Mouse (Mus musculus): ENCODE data around the gene Cplx1. TPM values are rescaled to one million over a fixed set of nuclear protein-coding genes. Genes with fewer than 3 reads are reported as not detected.

The Cplx1 gene
- polyA plus RNA-seq, 1 experiment from 2014 or later: 2.0 TPM

GRCm38 (mm10) chr5:108547636-108548035 is 2.2 kb downstream of the Cplx1 start:
- Histone ChIP-seq H3K4me3 (ENCODE audit: low read depth, low read length) (no peak overlapping the region), H3K4me2 (replicated peaks; ENCODE audit: low read depth) (no peak overlapping the region), H3K9me3 (ENCODE audit: control insufficient read depth) (no peaks in the 10 kb centered on the region), H3K36me3 (ENCODE audit: control insufficient read depth, insufficient read depth) (no peaks in the 10 kb centered on the region), H3K4me1 (replicated peaks; ENCODE audit: control insufficient read depth, insufficient read depth, low read length) (no peaks in the 10 kb centered on the region), H3K27me3 (replicated peaks; ENCODE audit: control insufficient read depth, insufficient read depth, low read length) (peaks cover 20% of the 10 kb centered on the region), H3K9ac (ENCODE audit: low read depth, low read length) (no peak overlapping the region), H3K27ac (ENCODE audit: low read depth, low read length) (no peak overlapping the region)
- WGBS: 92% methylated on average over 5 of the region's 5 CpGs
- TF ChIP-seq CTCF (IDR thresholded peaks at IDR 0.05; ENCODE audit: low read depth): no peak
- ATAC-seq: no peak

- no peak for ATAC-seq
Measured at GRCm38 (mm10) chr5:108543516-108544291, 6.1 kb downstream of the Cplx1 start.

DNA sequence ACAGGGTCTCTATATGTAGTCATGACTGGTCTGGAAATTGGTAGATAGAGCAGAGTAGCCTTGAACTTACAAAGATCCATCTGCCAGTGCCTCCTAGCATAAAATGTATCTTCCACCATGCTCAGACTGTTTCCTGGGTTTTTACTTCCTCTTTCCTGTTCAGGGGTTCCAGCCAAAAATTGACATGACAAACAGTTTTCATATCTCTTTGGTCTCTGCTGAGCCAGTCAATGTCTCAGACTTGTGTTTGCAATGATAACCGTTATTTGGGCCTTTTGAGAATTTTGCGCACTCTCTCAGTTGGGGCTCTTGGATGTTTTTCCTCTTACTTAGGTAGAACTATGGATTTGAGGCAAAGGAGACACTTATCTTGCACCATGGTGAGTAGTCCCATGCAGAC is 15.6 kb downstream of the Cplx1 start:
- Histone ChIP-seq H3K27me3 (replicated peaks; ENCODE audit: control insufficient read depth, insufficient read depth, low read length) (no peaks in the 10 kb centered on the region), H3K9me3 (ENCODE audit: control insufficient read depth) (peaks cover 8% of the 10 kb centered on the region; the same call in 1 of the 2 replicates), H3K4me3 (ENCODE audit: low read depth, low read length) (no peak overlapping the region), H3K27ac (ENCODE audit: low read depth, low read length) (no peak overlapping the region), H3K4me1 (replicated peaks; ENCODE audit: control insufficient read depth, insufficient read depth, low read length) (no peaks in the 10 kb centered on the region), H3K36me3 (ENCODE audit: control insufficient read depth, insufficient read depth) (no peaks in the 10 kb centered on the region), H3K9ac (ENCODE audit: low read depth, low read length) (no peak overlapping the region), H3K4me2 (replicated peaks; ENCODE audit: low read depth) (no peak overlapping the region)
- WGBS: 89% methylated on average over 2 of the region's 2 CpGs
- TF ChIP-seq CTCF (IDR thresholded peaks at IDR 0.05; ENCODE audit: low read depth): no peak
- ATAC-seq: no peak

More at GRCm38 (mm10) chr5:108543516-108544291, 6.1 kb downstream of the Cplx1 start:
- H3K27me3 ChIP-seq (replicated peaks; ENCODE audit: control insufficient read depth, insufficient read depth, low read length): peaks cover under 1% of the 10 kb centered on the region
- no peak overlapping the region for H3K9ac ChIP-seq (ENCODE audit: low read depth, low read length)
- H3K27ac ChIP-seq (ENCODE audit: low read depth, low read length): no peak overlapping the region
- TF ChIP-seq CTCF (IDR thresholded peaks at IDR 0.05; ENCODE audit: low read depth): no peak
- no peaks in the 10 kb centered on the region for H3K36me3 ChIP-seq (ENCODE audit: control insufficient read depth, insufficient read depth)
- H3K9me3 ChIP-seq (ENCODE audit: control insufficient read depth): no peaks in the 10 kb centered on the region
- H3K4me1 ChIP-seq (replicated peaks; ENCODE audit: control insufficient read depth, insufficient read depth, low read length): no peaks in the 10 kb centered on the region
- no peak overlapping the region for H3K4me2 ChIP-seq (replicated peaks; ENCODE audit: low read depth)
- 65% methylated on average over 7 of the region's 7 CpGs for WGBS
- H3K4me3 ChIP-seq (ENCODE audit: low read depth, low read length): no peak overlapping the region

- Histone ChIP-seq H3K27me3 (replicated peaks; ENCODE audit: control insufficient read depth, insufficient read depth, low read length) (no peaks in the 10 kb centered on the region), H3K27ac (ENCODE audit: low read depth, low read length) (no peak overlapping the region), H3K36me3 (ENCODE audit: control insufficient read depth, insufficient read depth) (no peaks in the 10 kb centered on the region), H3K4me3 (ENCODE audit: low read depth, low read length) (no peak overlapping the region), H3K9ac (ENCODE audit: low read depth, low read length) (no peak overlapping the region), H3K4me1 (replicated peaks; ENCODE audit: control insufficient read depth, insufficient read depth, low read length) (no peaks in the 10 kb centered on the region), H3K4me2 (replicated peaks; ENCODE audit: low read depth) (no peak overlapping the region), H3K9me3 (ENCODE audit: control insufficient read depth) (no peaks in the 10 kb centered on the region)
- no peak for ATAC-seq
- no peak for TF ChIP-seq CTCF (IDR thresholded peaks at IDR 0.05; ENCODE audit: low read depth)
- 83% methylated on average over 3 of the region's 3 CpGs for WGBS
Measured at GRCm38 (mm10) chr5:108522597-108522996, 27.2 kb downstream of the Cplx1 start.

DNA sequence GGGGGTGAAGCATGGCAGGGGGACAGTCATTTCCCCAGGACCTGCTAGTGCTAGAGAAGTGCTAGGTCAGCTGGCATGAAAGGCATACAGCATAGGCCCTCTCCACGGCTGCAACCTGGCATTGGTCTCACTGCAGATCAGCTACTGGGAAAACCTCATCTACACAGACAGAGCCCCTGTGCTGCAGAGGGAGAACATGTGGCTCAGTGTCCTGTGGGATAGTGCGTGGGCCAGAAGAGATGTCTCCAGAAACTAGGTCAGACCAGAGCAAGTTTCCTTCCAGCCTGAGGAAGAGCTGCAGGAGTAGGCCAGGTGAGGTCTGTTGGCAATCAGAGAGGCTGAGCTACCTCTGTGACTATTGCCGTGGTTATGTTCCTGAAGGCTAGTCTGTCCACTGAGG is 27.9 kb downstream of the Cplx1 start:
- Histone ChIP-seq H3K4me1 (replicated peaks; ENCODE audit: control insufficient read depth, insufficient read depth, low read length) (no peaks in the 10 kb centered on the region), H3K9ac (ENCODE audit: low read depth, low read length) (no peak overlapping the region), H3K27me3 (replicated peaks; ENCODE audit: control insufficient read depth, insufficient read depth, low read length) (no peaks in the 10 kb centered on the region), H3K4me3 (ENCODE audit: low read depth, low read length) (no peak overlapping the region), H3K27ac (ENCODE audit: low read depth, low read length) (no peak overlapping the region), H3K36me3 (ENCODE audit: control insufficient read depth, insufficient read depth) (no peaks in the 10 kb centered on the region), H3K9me3 (ENCODE audit: control insufficient read depth) (no peaks in the 10 kb centered on the region), H3K4me2 (replicated peaks; ENCODE audit: low read depth) (no peak overlapping the region)
- 75% methylated on average over 3 of the region's 3 CpGs for WGBS
- no peak for ATAC-seq
- no peak for TF ChIP-seq CTCF (IDR thresholded peaks at IDR 0.05; ENCODE audit: low read depth)

GRCm38 (mm10) chr5:108521016-108521415 is 28.8 kb downstream of the Cplx1 start:
- H3K27ac ChIP-seq (ENCODE audit: low read depth, low read length): no peak overlapping the region
- no peaks in the 10 kb centered on the region for H3K36me3 ChIP-seq (ENCODE audit: control insufficient read depth, insufficient read depth)
- H3K4me3 ChIP-seq (ENCODE audit: low read depth, low read length): no peak overlapping the region
- no peaks in the 10 kb centered on the region for H3K9me3 ChIP-seq (ENCODE audit: control insufficient read depth)
- WGBS: 53% methylated on average over 2 of the region's 2 CpGs
- H3K4me1 ChIP-seq (replicated peaks; ENCODE audit: control insufficient read depth, insufficient read depth, low read length): no peaks in the 10 kb centered on the region
- no peak overlapping the region for H3K9ac ChIP-seq (ENCODE audit: low read depth, low read length)
- no peak for ATAC-seq
- no peaks in the 10 kb centered on the region for H3K27me3 ChIP-seq (replicated peaks; ENCODE audit: control insufficient read depth, insufficient read depth, low read length)
- no peak overlapping the region for H3K4me2 ChIP-seq (replicated peaks; ENCODE audit: low read depth)
- no peak for TF ChIP-seq CTCF (IDR thresholded peaks at IDR 0.05; ENCODE audit: low read depth)

All from intestine, postnatal 0 days (tissue).